Comparison of ENCODE assay signal across 15 mouse cellular contexts in the genomic region with DNA sequence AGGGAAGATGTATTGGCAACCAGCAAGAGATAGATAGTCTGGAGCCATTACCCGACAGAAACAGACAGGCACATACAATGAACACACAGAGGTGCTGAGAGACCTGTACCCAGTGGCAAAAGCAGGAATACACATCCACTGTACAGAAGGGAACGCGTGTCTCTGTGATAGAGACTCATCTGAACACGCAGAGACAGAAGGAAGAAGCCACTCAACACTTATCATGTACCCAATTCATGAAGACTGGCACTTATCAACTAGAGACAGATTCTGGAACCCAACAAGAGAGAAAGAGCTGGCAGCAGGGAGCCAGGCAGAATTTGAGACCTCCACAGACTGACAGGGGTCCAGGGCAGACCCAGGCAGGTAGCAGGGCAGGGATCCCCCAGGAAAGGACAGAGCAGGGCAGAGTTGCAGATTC. TPM values are rescaled to one million over a fixed set of nuclear protein-coding genes. Genes with fewer than 3 reads are reported as not detected.
DNase-seq lines count a peak whose midpoint lies in the region; ATAC-seq and TF ChIP-seq lines count a peak whose summit lies in the region.
"Had no signal": no experiment of that assay in that cellular context is flagged by ENCODE, and none has a peak within 500 bp of the region (broad histone marks: within the 10 kb centered on the region; RNA-seq: fewer than 3 reads in every experiment).

No protein-coding gene starts in this region.

- H3K27ac ChIP-seq in spleen, adult 2 months (ENCODE audit: insufficient read depth, low read length), result peak overlapping the region; percentile 81
- peak overlapping the region; percentile 69 for H3K27ac ChIP-seq in bone marrow macrophage, adult 2 months (ENCODE audit: insufficient read depth, low read depth, low read length)
- peak overlapping the region; percentile 73 for H3K27ac ChIP-seq in macrophage
- H3K27ac ChIP-seq in hindbrain, embryonic 11.5 days (ENCODE audit: low read depth, low read length), result no peak overlapping the region
- H3K27ac ChIP-seq: forebrain, embryonic 12.5 days; hindbrain, embryonic 14.5 days had no signal

- no peaks in the 10 kb centered on the region for H3K27me3 ChIP-seq in spleen, adult 2 months (ENCODE audit: control insufficient read depth, insufficient read depth, low read length)
- no peaks in the 10 kb centered on the region for H3K27me3 ChIP-seq in hindbrain, embryonic 11.5 days (ENCODE audit: control insufficient read depth, insufficient read depth, low read length)
- H3K27me3 ChIP-seq: forebrain, embryonic 12.5 days had no signal

- peaks cover 17% of the 10 kb centered on the region; the same call in 1 of the 2 replicates for H3K4me1 ChIP-seq in spleen, adult 2 months (ENCODE audit: control insufficient read depth, insufficient read depth, insufficient read length)
- peaks cover 16% of the 10 kb centered on the region for H3K4me1 ChIP-seq in bone marrow macrophage, adult 2 months (ENCODE audit: control insufficient read depth, insufficient read depth, low read length)
- H3K4me1 ChIP-seq in hindbrain, embryonic 11.5 days (replicated peaks; ENCODE audit: control insufficient read depth, insufficient read depth, low read length), result no peaks in the 10 kb centered on the region
- H3K4me1 ChIP-seq: forebrain, embryonic 12.5 days had no signal

- DNase-seq in spleen, adult 2 months (ENCODE audit: low read depth in 1 of 2, low spot score in 2 of 2), result no peak
- DNase-seq in spleen, adult 18-20 months, result no peak
- DNase-seq in kidney, postnatal 14 days, result no peak
- no peak for DNase-seq in hindbrain, embryonic 11.5 days (ENCODE audit: low spot score)
- no peak for DNase-seq in cerebellum, adult 8-10 months
- DNase-seq: cerebellum, adult 9-10 months; right cerebral cortex, postnatal 25 days had no signal

- no peak overlapping the region for H3K9ac ChIP-seq in hindbrain, embryonic 11.5 days (ENCODE audit: low read depth, low read length)
- H3K9ac ChIP-seq: forebrain, embryonic 12.5 days; hindbrain, embryonic 14.5 days had no signal

- H3K9me3 ChIP-seq in hindbrain, embryonic 11.5 days (ENCODE audit: control insufficient read depth, low read length), result no peaks in the 10 kb centered on the region
- H3K9me3 ChIP-seq: embryonic facial prominence, embryonic 10.5 days; forebrain, embryonic 12.5 days had no signal

- peaks cover 36% of the 10 kb centered on the region for H3K79me2 ChIP-seq in macrophage (ENCODE audit: inconsistent target)

- no peak for TF ChIP-seq CTCF in spleen, adult 2 months (IDR thresholded peaks at IDR 0.05; ENCODE audit: extremely low read depth, insufficient read depth, insufficient read length, insufficient replicate concordance)
- TF ChIP-seq CTCF in bone marrow macrophage, adult 2 months (IDR thresholded peaks at IDR 0.05; ENCODE audit: low read depth, low read length), result no peak

- peak; percentile 60 for ATAC-seq in erythroid progenitor cell, adult 5-6 weeks (replicated peaks; ENCODE audit: low FRiP score, poor library complexity, severe bottlenecking)
- no peak for ATAC-seq in hindbrain, embryonic 11.5 days (ENCODE audit: low FRiP score)

- WGBS in spleen, adult 2 months, result 32% methylated on average over 4 of the region's 4 CpGs
- WGBS in macrophage (ENCODE audit: missing documents), result 15% methylated on average over 4 of the region's 4 CpGs
- WGBS in hindbrain, embryonic 11.5 days, result 91% methylated on average over 4 of the region's 4 CpGs

- H3K4me2 ChIP-seq in hindbrain, embryonic 11.5 days (replicated peaks; ENCODE audit: low read depth, low read length), result no peak overlapping the region
- H3K4me2 ChIP-seq: forebrain, embryonic 12.5 days; heart, embryonic 11.5 days; hindbrain, embryonic 14.5 days had no signal

- H3K4me3 ChIP-seq in spleen, adult 2 months (ENCODE audit: extremely low read depth, insufficient read depth, insufficient read length), result peak overlapping the region; percentile 55; the same call in 1 of the 2 replicates
- H3K4me3 ChIP-seq in bone marrow macrophage, adult 2 months (ENCODE audit: insufficient read depth, low read length), result peak overlapping the region; percentile 62
- peak overlapping the region; percentile 55 for H3K4me3 ChIP-seq in macrophage (ENCODE audit: inconsistent target)
- no peak overlapping the region for H3K4me3 ChIP-seq in hindbrain, embryonic 11.5 days (ENCODE audit: low read depth, low read length)
- H3K4me3 ChIP-seq: embryonic facial prominence, embryonic 10.5 days; forebrain, embryonic 12.5 days; myocyte had no signal

- H3K36me3 ChIP-seq in spleen, adult 2 months (ENCODE audit: control insufficient read depth, insufficient read depth, low read length), result peaks cover 6% of the 10 kb centered on the region
- peaks cover 29% of the 10 kb centered on the region for H3K36me3 ChIP-seq in macrophage (ENCODE audit: inconsistent target)
- H3K36me3 ChIP-seq in hindbrain, embryonic 11.5 days (ENCODE audit: control insufficient read depth, insufficient read depth, low read length), result no peaks in the 10 kb centered on the region

- TF ChIP-seq POLR2A in spleen, adult 2 months (IDR thresholded peaks at IDR 0.05; ENCODE audit: low read depth, low read length), result no peak
- no peak for TF ChIP-seq POLR2A in bone marrow macrophage, adult 2 months (IDR thresholded peaks at IDR 0.05; ENCODE audit: borderline replicate concordance, low read depth, low read length)

RNA-seq across cellular contexts. Expression of a gene that starts 14.2 kb away (rescaled TPM):
- 76.6 and 98.9 TPM in 2 replicates for polyA plus RNA-seq in spleen, adult 2 months (2012; rRNA removed)
- polyA plus RNA-seq in bone marrow macrophage, adult 2 months (2012; ENCODE audit: insufficient read depth, insufficient read length, missing spikeins), result 100 and 101 TPM in 2 replicates
- total RNA-seq in erythroid progenitor cell, adult 5-6 weeks (2015; ENCODE audit: low replicate concordance), result 73.9 and 91.8 TPM in 2 replicates
- 77.2 and 91.8 TPM in 2 replicates for total RNA-seq in erythroid progenitor cell, adult 5-6 weeks (2017; ENCODE audit: low replicate concordance)
- 100 to 1,000 TPM in 8 of 26 experiments, 10 to 100 TPM in 18; 33.6 to 141 (median 81.5) TPM for total RNA-seq in macrophage (2018; cell fraction: chromatin; rRNA removed)
- total RNA-seq in macrophage (2018; cell fraction: cytosol; rRNA removed), result 100 to 1,000 TPM in 4 of 26 experiments, 10 to 100 TPM in 22; 34.2 to 113 (median 67.1) TPM
- 100 to 1,000 TPM in 1 of 26 experiments, 10 to 100 TPM in 25; 25.2 to 119 (median 61.8) TPM for total RNA-seq in macrophage (2018; cell fraction: nucleus; rRNA removed)
- 43.0 to 72.5 TPM (median 71.4 TPM) in 3 replicates for polyA plus RNA-seq in macrophage (2018)
- polyA plus RNA-seq in hindbrain, embryonic 11.5 days (2014; fragmentation: Nextera tagmentation; extraction: Ambion mirVana), result 27.9 and 28.7 TPM in 2 replicates
